Mouse (Mus musculus): Measurements from ENCODE around the gene Agap1.

DNA sequence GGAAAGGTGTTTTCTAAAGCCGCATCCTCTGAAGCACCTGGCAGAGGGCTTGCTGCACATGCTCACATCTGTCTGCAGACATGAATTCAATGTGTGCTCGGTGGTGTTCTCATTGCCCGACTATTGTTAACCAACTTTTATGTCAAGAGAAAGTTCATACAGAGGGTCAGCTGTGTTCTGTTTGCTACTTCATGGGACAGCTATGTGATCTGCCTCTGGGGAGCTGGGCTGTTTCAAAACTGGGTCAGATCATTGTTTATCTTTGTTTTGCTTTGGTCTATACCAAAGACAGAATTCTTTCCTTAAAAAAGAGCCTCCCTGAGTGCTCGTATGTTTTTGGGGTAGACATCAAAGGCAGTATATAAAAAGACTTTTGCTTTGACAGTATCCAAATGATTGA, 89.5 kb downstream of the Agap1 start:
- no peak for TF ChIP-seq CTCF (IDR thresholded peaks at IDR 0.05)
- TF ChIP-seq EP300 (IDR thresholded peaks at IDR 0.05), result no peak
